In the genomic region with DNA sequence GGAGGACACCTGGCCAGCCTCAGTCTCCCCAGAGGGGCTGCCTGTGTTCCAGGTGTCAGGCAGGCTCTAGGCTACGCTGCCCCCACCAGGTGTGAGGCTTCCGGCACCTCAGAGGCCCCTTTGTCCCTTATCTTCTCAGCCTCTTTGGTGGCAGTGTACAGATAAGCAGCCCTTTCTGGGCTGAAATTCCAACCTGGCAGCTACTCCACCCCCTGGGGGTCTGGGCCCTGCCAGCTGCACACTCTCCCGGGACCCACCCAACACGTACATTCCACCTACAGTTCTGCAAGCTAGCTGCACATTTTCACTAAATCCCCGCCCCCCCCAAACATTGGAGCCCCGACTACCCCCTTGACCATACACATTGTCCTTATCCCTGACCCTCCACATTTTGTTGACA, we compare ENCODE assay signal across 7 mouse cellular contexts. TPM values are rescaled to one million over a fixed set of nuclear protein-coding genes. Genes with fewer than 3 reads are reported as not detected.
DNase-seq lines count a peak whose midpoint lies in the region; ATAC-seq and TF ChIP-seq lines count a peak whose summit lies in the region.

No protein-coding gene starts in this region.

- no peaks in the 10 kb centered on the region for H3K36me3 ChIP-seq in lung, embryonic 14.5 days (ENCODE audit: insufficient read depth)
- H3K36me3 ChIP-seq in forebrain, embryonic 13.5 days (ENCODE audit: poor library complexity, severe bottlenecking): no peaks in the 10 kb centered on the region
- H3K36me3 ChIP-seq in intestine, embryonic 15.5 days: no peaks in the 10 kb centered on the region
- H3K36me3 ChIP-seq in neural tube, embryonic 13.5 days: no peaks in the 10 kb centered on the region

- no peak for TF ChIP-seq POLR2A in lung, adult 2 months (IDR thresholded peaks at IDR 0.05; ENCODE audit: borderline replicate concordance, extremely low read depth, low read depth, low read length)

- no peak overlapping the region for H3K4me3 ChIP-seq in lung, embryonic 14.5 days (ENCODE audit: low read depth, low read length)
- H3K4me3 ChIP-seq in lung, adult 2 months (replicated peaks; ENCODE audit: extremely low read depth, low read depth, low read length): no peak overlapping the region
- H3K4me3 ChIP-seq in forebrain, embryonic 13.5 days: no peak overlapping the region
- H3K4me3 ChIP-seq in intestine, embryonic 15.5 days (replicated peaks): no peak overlapping the region
- H3K4me3 ChIP-seq in neural tube, embryonic 13.5 days: no peak overlapping the region

- peaks cover 27% of the 10 kb centered on the region for H3K4me1 ChIP-seq in lung, embryonic 14.5 days (ENCODE audit: insufficient read depth)
- H3K4me1 ChIP-seq in lung, adult 2 months (ENCODE audit: control insufficient read depth, insufficient read depth, low read length): peaks cover 18% of the 10 kb centered on the region
- peaks cover 39% of the 10 kb centered on the region for H3K4me1 ChIP-seq in forebrain, embryonic 13.5 days
- peaks cover 34% of the 10 kb centered on the region for H3K4me1 ChIP-seq in intestine, embryonic 15.5 days (replicated peaks)
- peaks cover 45% of the 10 kb centered on the region for H3K4me1 ChIP-seq in neural tube, embryonic 13.5 days (replicated peaks)

- peak overlapping the region; percentile 78 for H3K27ac ChIP-seq in lung, embryonic 14.5 days (ENCODE audit: low read depth)
- peak overlapping the region; percentile 36 for H3K27ac ChIP-seq in forebrain, embryonic 13.5 days
- H3K27ac ChIP-seq in intestine, embryonic 15.5 days: 0 out of 2 replicates have a peak overlapping the region, but pooled peaks have one; percentile 3
- peak overlapping the region; percentile 84 for H3K27ac ChIP-seq in neural tube, embryonic 13.5 days (replicated peaks)

- WGBS in lung, embryonic 14.5 days: 13% methylated on average over 6 of the region's 6 CpGs
- WGBS in lung, adult 2 months: 50% methylated on average over 6 of the region's 6 CpGs
- WGBS in forebrain, embryonic 13.5 days: 24% methylated on average over 6 of the region's 6 CpGs
- 26% methylated on average over 6 of the region's 6 CpGs for whole genome bisulfite sequencing in intestine, embryonic 15.5 days
- 31% methylated on average over 6 of the region's 6 CpGs for WGBS in neural tube, embryonic 13.5 days

- peak overlapping the region; percentile 53; the same call in 1 of the 2 replicates for H3K4me2 ChIP-seq in lung, embryonic 14.5 days
- peak overlapping the region; percentile 40; the same call in 1 of the 2 replicates for H3K4me2 ChIP-seq in forebrain, embryonic 13.5 days
- peak overlapping the region; percentile 40 for H3K4me2 ChIP-seq in intestine, embryonic 15.5 days (replicated peaks)
- peak overlapping the region; percentile 37; the same call in 1 of the 2 replicates for H3K4me2 ChIP-seq in neural tube, embryonic 13.5 days

- H3K9ac ChIP-seq in lung, embryonic 14.5 days: no peak overlapping the region
- H3K9ac ChIP-seq in forebrain, embryonic 13.5 days: 0 out of 2 replicates have a peak overlapping the region, but pooled peaks have one; percentile 31
- no peak overlapping the region for H3K9ac ChIP-seq in intestine, embryonic 15.5 days
- peak overlapping the region; percentile 49 for H3K9ac ChIP-seq in neural tube, embryonic 13.5 days

- DNase-seq in lung, embryonic 14.5 days: peak; percentile 57
- no peak for DNase-seq in lung, adult 2 months
- DNase-seq in ovary, postnatal 36 days (ENCODE audit: low spot score): no peak
- DNase-seq in MN1 (ENCODE audit: low spot score): no peak

- no peaks in the 10 kb centered on the region for H3K27me3 ChIP-seq in lung, embryonic 14.5 days (ENCODE audit: insufficient read depth, low read length)
- H3K27me3 ChIP-seq in forebrain, embryonic 13.5 days: no peaks in the 10 kb centered on the region; the same call in 1 of the 2 replicates
- no peaks in the 10 kb centered on the region for H3K27me3 ChIP-seq in intestine, embryonic 15.5 days (replicated peaks)
- H3K27me3 ChIP-seq in neural tube, embryonic 13.5 days: no peaks in the 10 kb centered on the region

- TF ChIP-seq CTCF in lung, embryonic 14.5 days (IDR thresholded peaks at IDR 0.05; ENCODE audit: low read depth): peak; percentile 10; the same call in 1 of the 2 replicates
- TF ChIP-seq CTCF in lung, adult 2 months (IDR thresholded peaks at IDR 0.05; ENCODE audit: insufficient read depth, low read length): no peak

- ATAC-seq in lung, embryonic 14.5 days (ENCODE audit: insufficient read depth): peak; percentile 64
- ATAC-seq in forebrain, embryonic 13.5 days: peak; percentile 46; the same call in 1 of the 2 replicates
- ATAC-seq in intestine, embryonic 15.5 days: peak; percentile 56
- ATAC-seq in neural tube, embryonic 13.5 days (ENCODE audit: low read depth): peak; percentile 28; the same call in 1 of the 2 replicates

- no peaks in the 10 kb centered on the region for H3K9me3 ChIP-seq in lung, embryonic 14.5 days (ENCODE audit: low read depth, low read length)
- H3K9me3 ChIP-seq in forebrain, embryonic 13.5 days (replicated peaks): no peaks in the 10 kb centered on the region
- no peaks in the 10 kb centered on the region for H3K9me3 ChIP-seq in intestine, embryonic 15.5 days
- no peaks in the 10 kb centered on the region for H3K9me3 ChIP-seq in neural tube, embryonic 13.5 days

RNA-seq across cellular contexts. Expression of gene Sema3f, which starts 13.0 kb away (rescaled TPM):
- polyA plus RNA-seq in lung, embryonic 14.5 days (2014; fragmentation: Nextera tagmentation; extraction: Ambion mirVana): 16.7 and 22.1 TPM in 2 replicates
- polyA plus RNA-seq in lung, adult 2 months (2012; rRNA removed): 318 and 413 TPM in 2 replicates
- 6.8 and 7.7 TPM in 2 replicates for polyA plus RNA-seq in forebrain, embryonic 13.5 days (2015; fragmentation: Nextera tagmentation; extraction: Ambion mirVana)
- 8.9 and 11.2 TPM in 2 replicates for polyA plus RNA-seq in intestine, embryonic 15.5 days (2015; fragmentation: Nextera tagmentation; extraction: Ambion mirVana)
- 12.2 and 13.2 TPM in 2 replicates for polyA plus RNA-seq in neural tube, embryonic 13.5 days (2015; fragmentation: Nextera tagmentation; extraction: Ambion mirVana)

RNA-seq across cellular contexts. Expression of gene Gnat1, which starts 43.8 kb away (rescaled TPM):
- 0.72 and 0.89 TPM in 2 replicates for polyA plus RNA-seq in lung, embryonic 14.5 days (2014; fragmentation: Nextera tagmentation; extraction: Ambion mirVana)
- 0.09 and 0.20 TPM in 2 replicates for polyA plus RNA-seq in lung, adult 2 months (2012; rRNA removed)
- 1.3 and 1.8 TPM in 2 replicates for polyA plus RNA-seq in forebrain, embryonic 13.5 days (2015; fragmentation: Nextera tagmentation; extraction: Ambion mirVana)
- 0.82 and 1.9 TPM in 2 replicates for polyA plus RNA-seq in intestine, embryonic 15.5 days (2015; fragmentation: Nextera tagmentation; extraction: Ambion mirVana)
- 0.96 and 2.4 TPM in 2 replicates for polyA plus RNA-seq in neural tube, embryonic 13.5 days (2015; fragmentation: Nextera tagmentation; extraction: Ambion mirVana)

RNA-seq across cellular contexts. Expression of gene Rbm5, which starts 47.5 kb away (rescaled TPM):
- polyA plus RNA-seq in lung, embryonic 14.5 days (2014; fragmentation: Nextera tagmentation; extraction: Ambion mirVana): 176 and 184 TPM in 2 replicates
- polyA plus RNA-seq in lung, adult 2 months (2012; rRNA removed): 54.0 and 77.1 TPM in 2 replicates
- polyA plus RNA-seq in forebrain, embryonic 13.5 days (2015; fragmentation: Nextera tagmentation; extraction: Ambion mirVana): 256 and 261 TPM in 2 replicates
- polyA plus RNA-seq in intestine, embryonic 15.5 days (2015; fragmentation: Nextera tagmentation; extraction: Ambion mirVana): 153 and 154 TPM in 2 replicates
- polyA plus RNA-seq in neural tube, embryonic 13.5 days (2015; fragmentation: Nextera tagmentation; extraction: Ambion mirVana): 252 and 279 TPM in 2 replicates

RNA-seq across cellular contexts. Expression of gene Slc38a3, which starts 54.0 kb away (rescaled TPM):
- polyA plus RNA-seq in lung, embryonic 14.5 days (2014; fragmentation: Nextera tagmentation; extraction: Ambion mirVana): 3.6 and 4.8 TPM in 2 replicates
- polyA plus RNA-seq in lung, adult 2 months (2012; rRNA removed): 1.8 and 16.1 TPM in 2 replicates
- polyA plus RNA-seq in forebrain, embryonic 13.5 days (2015; fragmentation: Nextera tagmentation; extraction: Ambion mirVana): 14.3 and 14.6 TPM in 2 replicates
- 8.4 and 16.0 TPM in 2 replicates for polyA plus RNA-seq in intestine, embryonic 15.5 days (2015; fragmentation: Nextera tagmentation; extraction: Ambion mirVana)
- 23.9 and 25.6 TPM in 2 replicates for polyA plus RNA-seq in neural tube, embryonic 13.5 days (2015; fragmentation: Nextera tagmentation; extraction: Ambion mirVana)

Comparison
In these comparisons a context has a peak if more than half of its experiments do, and no peak if none do; other contexts are left out.
1. RNA of gene Sema3f, which starts 13.0 kb away (polyA plus RNA-seq): 318 to 413 TPM in lung, adult 2 months; 16.7 to 22.1 TPM in lung, embryonic 14.5 days, 12.2 to 13.2 TPM in neural tube, embryonic 13.5 days, 8.9 to 11.2 TPM in intestine, embryonic 15.5 days and 6.8 to 7.7 TPM in forebrain, embryonic 13.5 days; every median in the first group is over 10 times any median in the second.
2. H3K27ac ChIP-seq: peak in every context shown above with its lines; median percentile 84 in neural tube, embryonic 13.5 days; 78 in lung, embryonic 14.5 days; 36 in forebrain, embryonic 13.5 days; 3 in intestine, embryonic 15.5 days.
3. H3K9ac ChIP-seq: peak in forebrain, embryonic 13.5 days (single experiment) and neural tube, embryonic 13.5 days (single experiment); none in lung, embryonic 14.5 days (single experiment) and intestine, embryonic 15.5 days (single experiment).
4. Peak in every context shown above with its lines, with median percentiles within 50 percentile points of each other: ATAC-seq and H3K4me2 ChIP-seq.